Mouse (Mus musculus) megakaryocyte-erythroid progenitor cell, adult 5 weeks (primary cell): ENCODE results near the gene Cbx8. TPM values are rescaled to one million over a fixed set of nuclear protein-coding genes. Genes with fewer than 3 reads are reported as not detected.

Source experiments
- polyA plus RNA-seq: library from polyadenylated mRNA; stranded (reverse); fragments of >175 nt; gene quantifications from 2 replicates; pipeline ENCODE4 v1.2.3, GENCODE M21; 2012

The Cbx8 gene
- polyA plus RNA-seq = 14.2 TPM in 2 replicates

DNA sequence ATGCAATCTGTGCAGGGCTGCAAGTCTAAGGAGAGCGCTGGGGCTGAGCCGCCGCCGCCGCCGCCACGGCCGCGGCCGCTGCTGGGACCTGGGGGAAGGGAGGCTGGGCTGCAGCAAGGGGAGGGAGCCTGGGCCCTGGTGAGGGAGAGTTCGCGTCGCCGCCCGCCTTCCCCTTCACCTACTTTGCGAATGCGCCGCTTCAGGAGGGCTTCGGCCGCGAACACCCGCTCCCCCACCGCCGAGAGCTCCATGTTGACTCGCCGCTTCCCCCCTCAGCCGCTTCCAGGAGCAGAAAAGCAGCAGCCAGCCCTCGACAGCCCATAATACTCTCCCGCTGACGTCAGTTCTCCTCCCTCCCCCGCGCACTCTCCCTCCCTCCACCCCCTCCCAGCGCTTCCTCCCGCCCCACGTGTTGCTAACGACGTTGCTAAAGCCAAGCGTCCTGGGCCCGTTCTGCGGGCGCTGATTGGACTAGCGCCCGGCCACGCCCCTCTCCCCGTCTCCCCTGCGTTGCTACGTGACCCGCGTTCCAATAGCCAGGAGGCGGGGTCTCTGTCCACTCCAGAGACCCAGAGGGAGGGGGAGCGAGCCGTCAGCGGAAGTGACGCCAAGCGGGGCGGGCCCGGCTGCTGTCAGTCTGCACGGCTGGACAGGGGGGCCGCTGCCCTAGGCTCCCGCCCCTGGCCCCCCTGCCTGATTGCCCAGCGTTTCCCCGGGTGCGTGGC is at the start of gene Cbx8:
Cbx8 (minus strand) TSS at position 370 of the 725 bp plus-strand sequence.

DNA sequence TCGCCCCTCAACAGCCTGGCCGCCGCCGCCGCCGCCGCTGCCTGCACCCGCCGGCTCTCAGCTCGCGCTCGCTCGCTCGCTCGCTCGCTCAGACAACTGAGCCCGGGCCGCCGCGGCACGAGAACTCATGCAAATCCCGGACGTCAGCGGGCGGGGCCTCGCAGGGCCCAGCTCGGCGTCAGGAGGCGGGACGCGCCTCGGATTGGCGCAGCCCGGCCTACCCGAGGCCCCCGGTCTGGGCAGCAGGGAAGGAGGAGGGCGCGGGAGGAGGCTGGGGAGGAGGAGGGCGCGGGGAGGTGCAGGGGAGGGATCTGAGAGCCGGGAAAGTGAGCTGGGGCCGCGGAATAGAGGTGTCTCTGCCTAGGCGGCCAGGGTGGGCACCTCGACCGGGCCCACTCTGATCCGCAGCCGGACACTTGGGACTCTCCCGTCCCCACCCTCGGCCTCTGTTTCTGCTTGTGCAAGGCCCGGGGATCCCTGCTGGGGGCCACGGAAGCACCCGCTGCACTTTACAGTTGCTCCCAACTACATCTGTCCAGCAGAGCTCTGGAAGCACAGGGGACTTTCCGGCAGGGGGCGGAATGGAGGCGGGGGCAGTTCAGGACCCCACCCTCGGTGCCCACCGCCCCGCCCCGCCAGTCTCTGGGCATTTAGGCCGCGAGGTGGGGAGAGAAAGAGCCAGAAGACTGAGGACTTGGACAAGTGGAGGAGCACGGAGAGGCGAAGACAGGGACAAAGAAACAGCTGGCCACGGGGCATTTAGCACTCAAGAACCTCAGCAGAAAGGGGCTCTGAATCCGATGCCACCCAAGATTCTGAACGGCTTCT is 45.6 kb upstream of the Cbx8 start, which contains the start of gene Cbx4:
Cbx4 (minus strand) TSS at position 78 of the 828 bp plus-strand sequence.

DNA sequence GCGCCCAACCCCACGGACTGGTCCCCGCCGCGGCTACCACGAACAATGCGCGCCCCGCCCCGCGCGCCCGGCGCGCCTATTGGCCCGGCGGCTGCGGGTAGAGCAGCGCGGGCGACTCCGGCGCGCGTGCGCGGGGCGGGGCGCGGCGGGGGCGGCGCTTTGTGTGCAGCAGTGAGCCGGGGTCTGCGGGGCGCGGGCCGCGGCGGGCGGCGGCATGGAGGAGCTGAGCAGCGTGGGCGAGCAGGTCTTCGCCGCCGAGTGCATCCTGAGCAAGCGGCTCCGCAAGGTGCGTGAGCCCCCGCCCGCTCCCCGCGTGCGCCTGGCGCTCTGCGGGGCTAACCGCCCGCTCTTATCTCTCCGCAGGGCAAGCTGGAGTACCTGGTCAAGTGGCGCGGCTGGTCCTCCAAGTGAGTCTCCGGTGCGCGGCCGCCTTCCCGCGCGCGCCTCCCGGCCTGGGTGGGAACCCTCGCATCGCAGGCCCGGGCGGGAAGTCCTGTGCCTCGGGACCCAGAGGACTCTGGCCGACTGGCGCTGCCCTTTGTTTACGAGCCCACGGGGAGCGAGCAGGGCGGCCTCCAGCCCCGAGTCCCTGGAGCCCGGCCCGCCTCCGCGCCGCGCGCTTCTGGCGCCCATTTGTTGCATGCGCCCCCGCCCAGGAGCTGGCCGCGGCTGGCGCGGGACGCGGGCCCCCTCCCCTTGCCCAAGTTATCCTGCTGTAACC is 17.7 kb downstream of the Cbx8 start, which contains the start of gene Cbx2:
Cbx2 (plus strand) TSS at position 68 of the 721 bp plus-strand sequence.

DNA sequence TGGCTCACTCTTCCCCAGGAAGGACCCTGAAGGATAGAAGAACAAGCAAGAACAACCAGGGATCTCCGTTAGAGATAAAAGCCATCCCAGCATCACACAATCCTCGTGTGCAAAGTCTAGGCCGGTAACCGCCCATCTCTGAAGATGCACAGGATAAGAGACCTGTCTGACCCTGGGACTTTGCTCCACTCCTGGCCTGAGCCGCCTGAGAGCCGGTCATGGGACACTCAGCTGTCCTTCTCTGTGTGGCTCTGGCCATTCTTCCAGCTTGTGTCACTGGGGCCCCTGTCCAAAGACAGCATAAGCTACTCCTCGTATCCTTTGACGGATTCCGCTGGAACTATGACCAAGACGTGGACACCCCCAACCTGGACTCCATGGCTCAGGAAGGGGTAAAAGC is 52.8 kb downstream of the Cbx8 start, which contains the start of gene Enpp7:
Enpp7 (plus strand) TSS at position 190 of the 400 bp plus-strand sequence.

Other genes with a start within 250 kb of the Cbx8 start
- gene Rbfox3, start 129.4 kb downstream of the Cbx8 start, polyA plus RNA-seq = not detected in 2 replicates
- gene Enpp7, start 52.8 kb downstream of the Cbx8 start, polyA plus RNA-seq = not detected in 2 replicates
- gene Cbx2, start 18.0 kb downstream of the Cbx8 start, polyA plus RNA-seq = 5.2 and 7.9 TPM in 2 replicates
- 159 and 168 TPM in 2 replicates for gene Cbx4, start 45.3 kb upstream of the Cbx8 start, polyA plus RNA-seq
- gene Tbc1d16, start 187.5 kb upstream of the Cbx8 start, polyA plus RNA-seq = 4.4 and 6.0 TPM in 2 replicates
- 7.7 and 10.5 TPM in 2 replicates for gene Ccdc40, start 187.6 kb upstream of the Cbx8 start, polyA plus RNA-seq
- gene Gaa, start 226.9 kb upstream of the Cbx8 start, polyA plus RNA-seq = 139 and 145 TPM in 2 replicates